In the genomic region with DNA sequence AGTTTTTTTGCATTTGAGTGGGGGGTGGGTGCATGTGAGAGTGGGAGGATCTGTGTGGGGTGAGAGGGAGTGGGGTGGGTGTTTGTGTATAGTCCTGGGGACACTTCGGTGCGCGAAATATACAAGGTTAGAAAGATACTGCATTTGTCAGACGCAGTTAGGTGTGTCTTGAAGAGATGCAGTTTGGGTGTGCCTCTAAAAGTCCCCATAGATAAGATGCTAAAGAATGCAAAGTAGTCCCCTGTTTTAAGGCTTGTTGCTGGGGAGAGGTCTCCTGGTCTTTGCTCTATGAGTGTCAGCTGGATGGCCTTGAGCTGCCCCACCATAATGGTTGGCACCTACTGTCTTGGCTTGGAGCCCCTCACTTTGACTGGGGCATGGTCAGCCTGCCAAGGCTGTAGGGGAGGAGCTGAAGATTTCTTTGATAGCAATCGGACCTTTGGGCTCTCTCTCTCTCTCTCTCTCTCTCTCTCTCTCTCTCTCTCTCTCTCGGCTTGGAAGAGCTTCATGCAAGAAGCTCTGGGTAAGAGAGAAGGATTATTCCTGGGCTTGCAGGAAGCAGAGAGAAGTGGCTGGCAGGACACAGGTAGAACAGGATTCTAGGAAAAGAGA, we compare ENCODE assay signal across 31 mouse cellular contexts. TPM values are rescaled to one million over a fixed set of nuclear protein-coding genes. Genes with fewer than 3 reads are reported as not detected.
DNase-seq lines count a peak whose midpoint lies in the region; ATAC-seq and TF ChIP-seq lines count a peak whose summit lies in the region.
"Had no signal": no experiment of that assay in that cellular context is flagged by ENCODE, and none has a peak within 500 bp of the region (broad histone marks: within the 10 kb centered on the region; RNA-seq: fewer than 3 reads in every experiment).

No protein-coding gene starts in this region.

- TF ChIP-seq RAD21 in MEL (IDR thresholded peaks at IDR 0.05; ENCODE audit: low read depth, low read length), result no peak

- no peaks in the 10 kb centered on the region for H3K36me3 ChIP-seq in liver, adult 2 months (ENCODE audit: control insufficient read depth, insufficient read depth, low read length)
- H3K36me3 ChIP-seq in MEL (ENCODE audit: control insufficient read depth in 1 of 2, insufficient read depth in 2 of 2, low read length in 2 of 2), result peaks cover 0 to 36% of the 10 kb centered on the region in 2 experiments; a peak in 2 of 4 replicates
- no peaks in the 10 kb centered on the region for H3K36me3 ChIP-seq in liver, embryonic 14.5 days (replicated peaks; ENCODE audit: control insufficient read depth, insufficient read depth, low read depth)
- H3K36me3 ChIP-seq: embryonic facial prominence, embryonic 13.5 days; forebrain, embryonic 12.5 days; hindbrain, embryonic 10.5 days; midbrain, embryonic 13.5 days; stomach, embryonic 15.5 days had no signal

- no peaks in the 10 kb centered on the region for H3K79me2 ChIP-seq in liver, adult 2 months (ENCODE audit: control insufficient read depth, insufficient read depth, low read length)
- no peaks in the 10 kb centered on the region; the same call in 1 of the 2 replicates for H3K79me2 ChIP-seq in MEL (ENCODE audit: control insufficient read depth, insufficient read depth, low read length, poor library complexity)

- TF ChIP-seq POLR2A in liver, adult 2 months (IDR thresholded peaks at IDR 0.05; ENCODE audit: extremely low read depth, insufficient read depth, low read length), result no peak
- TF ChIP-seq POLR2A in MEL (IDR thresholded peaks at IDR 0.05; ENCODE audit: control insufficient read depth in 1 of 2, insufficient read depth in 1 of 2, low read depth in 1 of 2, low read length in 2 of 2, poor library complexity in 1 of 2), result no peak

- H3K9ac ChIP-seq in liver, adult 2 months (ENCODE audit: low read depth, low read length), result no peak overlapping the region
- 0 out of 2 replicates have a peak overlapping the region, but pooled peaks have one; percentile 12 for H3K9ac ChIP-seq in MEL (ENCODE audit: control insufficient read depth, low read depth, low read length, poor library complexity, severe bottlenecking)
- H3K9ac ChIP-seq in liver, embryonic 14.5 days (replicated peaks), result 0 out of 2 replicates have a peak overlapping the region, but pooled peaks have one; percentile 23
- H3K9ac ChIP-seq: embryonic facial prominence, embryonic 13.5 days; forebrain, embryonic 12.5 days; forebrain, postnatal 0 days; midbrain, embryonic 13.5 days; stomach, embryonic 15.5 days had no signal

- ATAC-seq in liver, embryonic 14.5 days (ENCODE audit: insufficient read depth), result no peak
- ATAC-seq: forebrain, postnatal 0 days; intestine, embryonic 16.5 days; lung, postnatal 0 days; midbrain, embryonic 13.5 days had no signal

- H3K9me3 ChIP-seq in MEL (replicated peaks; ENCODE audit: insufficient read depth, low read length), result no peaks in the 10 kb centered on the region
- no peaks in the 10 kb centered on the region for H3K9me3 ChIP-seq in liver, embryonic 14.5 days (ENCODE audit: control insufficient read depth, low read length)
- H3K9me3 ChIP-seq: embryonic facial prominence, embryonic 13.5 days; forebrain, embryonic 12.5 days; hindbrain, embryonic 10.5 days; midbrain, embryonic 13.5 days; stomach, embryonic 15.5 days had no signal

- 66% methylated on average over 6 of the region's 6 CpGs for WGBS in liver, adult 2 months
- WGBS in liver, embryonic 14.5 days (ENCODE audit: insufficient replicate concordance), result 14% methylated on average over 6 of the region's 6 CpGs

- TF ChIP-seq EP300 in MEL (IDR thresholded peaks at IDR 0.05; ENCODE audit: low read depth in 1 of 2, low read length in 2 of 2), result peak in 1 of 2 experiments; percentile 53; a peak in 2 of 4 replicates
- TF ChIP-seq EP300 in liver, embryonic 14.5 days (IDR thresholded peaks at IDR 0.05; ENCODE audit: low read depth), result peak; percentile 20; the same call in 1 of the 2 replicates

- peaks cover 27% of the 10 kb centered on the region for H3K4me1 ChIP-seq in liver, adult 2 months (ENCODE audit: control insufficient read depth, insufficient read depth, low read length)
- peaks cover 29 to 42% of the 10 kb centered on the region in 2 experiments for H3K4me1 ChIP-seq in MEL (ENCODE audit: control insufficient read depth in 1 of 2, insufficient read depth in 2 of 2, low read length in 2 of 2)
- H3K4me1 ChIP-seq in liver, embryonic 14.5 days (replicated peaks; ENCODE audit: control insufficient read depth in 2 of 2, insufficient read depth in 2 of 2, low read length in 1 of 2), result peaks cover 41 to 47% of the 10 kb centered on the region in 2 experiments

- no peak overlapping the region for H3K27ac ChIP-seq in liver, adult 2 months (replicated peaks; ENCODE audit: insufficient read depth, low read depth, low read length)
- H3K27ac ChIP-seq in MEL (ENCODE audit: control insufficient read depth, low read depth, low read length), result peak overlapping the region; percentile 32; the same call in 1 of the 2 replicates
- peak overlapping the region; percentile 16; the same call in 1 of the 2 replicates for H3K27ac ChIP-seq in liver, embryonic 14.5 days
- H3K27ac ChIP-seq: embryonic facial prominence, embryonic 13.5 days; forebrain, embryonic 12.5 days; hindbrain, embryonic 10.5 days; kidney, postnatal 0 days; midbrain, embryonic 13.5 days; stomach, embryonic 15.5 days had no signal

- TF ChIP-seq CTCF in liver, adult 2 months (IDR thresholded peaks at IDR 0.05; ENCODE audit: low read depth, low read length), result no peak
- no peak for TF ChIP-seq CTCF in MEL (IDR thresholded peaks at IDR 0.05 in 2 of 3, conservative IDR thresholded peaks at IDR 0.05 in 1 of 3; ENCODE audit: control insufficient read depth in 1 of 3, insufficient read depth in 1 of 3, low read depth in 2 of 3, low read length in 3 of 3, poor library complexity in 1 of 3, severe bottlenecking in 1 of 3)
- TF ChIP-seq CTCF in liver, embryonic 14.5 days (IDR thresholded peaks at IDR 0.05; ENCODE audit: low read depth), result no peak

- H3K27me3 ChIP-seq in liver, adult 2 months (ENCODE audit: control insufficient read depth, insufficient read depth, low read length), result no peaks in the 10 kb centered on the region
- H3K27me3 ChIP-seq in MEL (ENCODE audit: control insufficient read depth in 1 of 2, insufficient read depth in 2 of 2, low read length in 2 of 2), result peaks cover 0 to 2% of the 10 kb centered on the region in 2 experiments; a peak in 1 of 4 replicates
- no peaks in the 10 kb centered on the region for H3K27me3 ChIP-seq in liver, embryonic 14.5 days (ENCODE audit: control insufficient read depth, insufficient read depth, low read length)
- H3K27me3 ChIP-seq: embryonic facial prominence, embryonic 13.5 days; forebrain, embryonic 12.5 days; midbrain, embryonic 13.5 days; stomach, embryonic 15.5 days had no signal

- peak overlapping the region; percentile 56 for H3K4me2 ChIP-seq in liver, embryonic 14.5 days (ENCODE audit: low read depth)
- H3K4me2 ChIP-seq: embryonic facial prominence, embryonic 13.5 days; forebrain, embryonic 12.5 days; midbrain, embryonic 13.5 days; stomach, embryonic 15.5 days had no signal

- H3K4me3 ChIP-seq in liver, adult 2 months (ENCODE audit: insufficient read depth, low read depth, low read length), result no peak overlapping the region
- H3K4me3 ChIP-seq in MEL (ENCODE audit: control insufficient read depth in 1 of 2, insufficient read depth in 1 of 2, low read depth in 2 of 2, low read length in 2 of 2), result no peak overlapping the region; a peak in 1 of 4 replicates
- no peak overlapping the region for H3K4me3 ChIP-seq in liver, embryonic 14.5 days (ENCODE audit: insufficient read depth in 1 of 2, low read depth in 2 of 2, low read length in 2 of 2)
- H3K4me3 ChIP-seq: embryonic facial prominence, embryonic 13.5 days; forebrain, embryonic 12.5 days; hindbrain, embryonic 10.5 days; megakaryocyte, embryonic 14.5 days; midbrain, embryonic 13.5 days; stomach, embryonic 15.5 days had no signal

- DNase-seq in adrenal gland, postnatal 10 days, result peak; percentile 18
- no peak for DNase-seq in adrenal gland, postnatal 36 days
- DNase-seq in liver, adult 2 months (ENCODE audit: extremely low read depth, low read depth, low spot score), result peak; percentile 59
- DNase-seq in liver (no peak), MEL (ENCODE audit: low read depth, low spot score) (peak; percentile 55)
- DNase-seq in liver, embryonic 14.5 days (ENCODE audit: low read depth in 3 of 3, low spot score in 3 of 3), result no peak
- DNase-seq in right cerebral cortex, postnatal 4 days, result no peak
- DNase-seq in cerebellum, adult 11-12 months, result no peak
- DNase-seq: cerebellum, adult 18-20 months; forebrain, postnatal 0 days; gastrocnemius, postnatal 10 days; heart, postnatal 14 days; kidney, adult 8-10 months; kidney, postnatal 4 days; lung, adult 18-20 months; lung, postnatal 4 days; retina, postnatal 1 day; right cerebral cortex, postnatal 25 days; spleen, adult 18-20 months; thymus, postnatal 25 days had no signal

TF ChIP-seq in MEL, 35 proteins besides CTCF, POLR2A, EP300 and RAD21 (continues in another document):
- no peak for TF ChIP-seq ZC3H11A (IDR thresholded peaks at IDR 0.05; ENCODE audit: low read depth, low read length)
- TF ChIP-seq RCOR1 (IDR thresholded peaks at IDR 0.05; ENCODE audit: low read depth, low read length), result peak; percentile 14; the same call in 1 of the 2 replicates
- TF ChIP-seq ZKSCAN1 (IDR thresholded peaks at IDR 0.05; ENCODE audit: low read depth, low read length), result no peak
- peak; percentile 91; the same call in 1 of the 2 replicates for TF ChIP-seq JUND (IDR thresholded peaks at IDR 0.05; ENCODE audit: low read depth, low read length)

RNA-seq across cellular contexts. Expression of a gene that starts 21.7 kb away (rescaled TPM):
- 100 to 1,000 TPM; 181 to 382 TPM for total RNA-seq in adrenal gland, postnatal 10 days (2021)
- 1,000 to 10,000 TPM; 2,304 to 4,221 TPM for total RNA-seq in adrenal gland, postnatal 36 days (2021)
- 1,338 and 2,774 TPM in 2 replicates for total RNA-seq in liver, adult 2 months (2014; rRNA removed)
- 5,589 and 8,115 TPM in 2 replicates for polyA plus RNA-seq in liver, adult 2 months (2012; rRNA removed)
- 100 and 147 TPM in 2 replicates for total RNA-seq in MEL (2012; rRNA removed)
- 100 to 1,000 TPM in 1 of 2 experiments, not detected in 1; 183 TPM for polyA plus RNA-seq in MEL (2012; ENCODE audit: insufficient read depth in 1 of 2, insufficient read length in 2 of 2, low read depth in 1 of 2, low replicate concordance in 2 of 2, missing spikeins in 1 of 2)
- polyA plus RNA-seq in liver, embryonic 14.5 days (2012; rRNA removed), result 22.5 and 25.1 TPM in 2 replicates
- polyA plus RNA-seq in liver, embryonic 14.5 days (2014; fragmentation: Nextera tagmentation; extraction: Ambion mirVana), result 11.1 and 11.9 TPM in 2 replicates

RNA-seq across cellular contexts. Expression of a gene that starts 53.1 kb away (rescaled TPM):
- 1 to 10 TPM; 1.6 to 1.7 TPM for total RNA-seq in adrenal gland, postnatal 10 days (2021)
- total RNA-seq in adrenal gland, postnatal 36 days (2021), result 1 to 10 TPM; 5.1 to 8.5 TPM
- total RNA-seq in liver, adult 2 months (2014; rRNA removed), result 0.09 TPM in 1 of 2 replicates, not detected in the other
- polyA plus RNA-seq in liver, adult 2 months (2012; rRNA removed), result 0.07 TPM in 1 of 2 replicates, not detected in the other
- 0.16 and 0.31 TPM in 2 replicates for total RNA-seq in MEL (2012; rRNA removed)
- under 1 TPM in 1 of 2 experiments, not detected in 1; 0.36 TPM for polyA plus RNA-seq in MEL (2012; ENCODE audit: insufficient read depth in 1 of 2, insufficient read length in 2 of 2, low read depth in 1 of 2, low replicate concordance in 2 of 2, missing spikeins in 1 of 2)
- polyA plus RNA-seq in liver, embryonic 14.5 days (2012; rRNA removed), result 0.04 and 0.08 TPM in 2 replicates
- 0.09 TPM in 1 of 2 replicates, not detected in the other for polyA plus RNA-seq in liver, embryonic 14.5 days (2014; fragmentation: Nextera tagmentation; extraction: Ambion mirVana)
- total RNA-seq: monocyte, adult 5-6 weeks had no signal
- polyA plus RNA-seq: hindbrain, embryonic 10.5 days; limb, embryonic 11.5 days had no signal

Comparison
In these comparisons a context has a peak if more than half of its experiments do, and no peak if none do; other contexts are left out.
1. DNase-seq: peak in adrenal gland, postnatal 10 days (single experiment), liver, adult 2 months (single experiment) and MEL (single experiment); none in adrenal gland, postnatal 36 days (0 of 2), liver (single experiment), liver, embryonic 14.5 days (0 of 3), right cerebral cortex, postnatal 4 days (single experiment) and cerebellum, adult 11-12 months (single experiment).